Mouse (Mus musculus) heart, embryonic 13.5 days (tissue): Measurements from ENCODE around the gene Wdr70. TPM values are rescaled to one million over a fixed set of nuclear protein-coding genes. Genes with fewer than 3 reads are reported as not detected.

Experiments used
- microRNA-seq: library from miRNA; unstranded; fragments of <30 nt; microRNA quantifications from one replicate; pipeline ENCODE4, GENCODE M21; 2016
- polyA plus RNA-seq: library from polyadenylated mRNA; unstranded; fragments of >200 nt; fragmentation: Nextera tagmentation; extraction: Ambion mirVana; gene quantifications from 2 replicates; pipeline ENCODE4 v1.2.1, GENCODE M21; 2015

The Wdr70 gene
- polyA plus RNA-seq, 1 experiment from 2014 or later = 38.7 TPM

Small RNA genes lying within 50 kb of the gene (microRNA-seq; reads per million reads assigned to microRNA genes)
- not detected for gene Gm27529

Other genes starting within 250 kb of the Wdr70 start
- 10.9 TPM in 2 replicates for gene Nup155, start 10.1 kb upstream of the Wdr70 start, polyA plus RNA-seq
- 3.9 and 4.7 TPM in 2 replicates for gene Cplane1, start 69.9 kb upstream of the Wdr70 start, polyA plus RNA-seq